Comparison of ENCODE assay signal across 9 mouse cellular contexts in the genomic region with DNA sequence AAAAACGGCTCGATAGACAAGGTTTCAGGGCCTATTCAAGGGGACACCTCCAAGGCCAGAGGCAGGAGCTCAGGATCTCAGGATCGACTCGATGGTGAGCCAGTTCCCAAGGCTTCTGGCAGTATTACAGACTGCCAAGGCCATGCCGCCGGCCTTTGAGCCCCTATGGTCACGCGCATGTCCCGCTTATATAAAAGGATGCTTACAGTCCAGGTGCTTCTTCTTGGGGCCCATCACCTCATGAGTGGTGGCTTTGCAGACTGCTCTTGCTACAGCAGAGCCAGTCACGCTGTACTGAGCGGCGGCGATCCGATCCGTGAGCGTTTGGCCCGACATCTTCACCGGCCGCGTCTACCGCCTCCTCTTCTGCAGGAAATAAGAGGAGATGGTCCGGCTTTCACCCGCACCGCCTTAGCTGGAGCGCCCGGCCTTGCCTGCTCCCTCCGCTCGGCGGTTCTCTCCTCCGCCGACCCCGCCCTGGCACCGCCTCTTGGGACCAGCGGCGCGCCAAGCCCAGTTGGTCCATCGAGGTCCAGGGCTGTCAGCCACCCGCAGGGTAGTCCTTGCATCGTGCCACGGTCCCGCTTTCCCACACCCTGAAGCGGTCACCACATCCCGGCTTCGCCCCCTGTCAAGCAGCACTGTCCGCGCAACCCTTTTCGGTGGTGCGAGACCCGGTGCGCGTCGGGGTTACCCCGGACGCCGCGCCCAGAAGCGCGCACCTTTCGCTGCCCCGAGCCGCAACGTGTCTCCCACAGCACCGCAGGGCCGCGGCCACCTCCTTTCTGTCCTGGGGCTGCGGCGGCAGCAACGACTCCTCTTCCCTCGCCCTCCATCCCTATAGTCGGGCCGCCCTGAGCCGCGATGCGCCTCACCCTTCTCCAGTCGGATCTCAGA. TPM values are rescaled to one million over a fixed set of nuclear protein-coding genes. Genes with fewer than 3 reads are reported as not detected.
DNase-seq lines count a peak whose midpoint lies in the region; ATAC-seq and TF ChIP-seq lines count a peak whose summit lies in the region.
"Had no signal": no experiment of that assay in that cellular context is flagged by ENCODE, and none has a peak within 500 bp of the region (broad histone marks: within the 10 kb centered on the region; RNA-seq: fewer than 3 reads in every experiment).

No protein-coding gene starts in this region.

- ATAC-seq in lung, embryonic 14.5 days (ENCODE audit: insufficient read depth), result peak; percentile 81
- ATAC-seq in hindbrain, embryonic 16.5 days, result peak; percentile 43
- peak; percentile 49 for ATAC-seq in neural tube, embryonic 12.5 days (ENCODE audit: low FRiP score, low read depth)

- no peak for TF ChIP-seq POLR2A in lung, adult 2 months (IDR thresholded peaks at IDR 0.05; ENCODE audit: borderline replicate concordance, extremely low read depth, low read depth, low read length)
- no peak for TF ChIP-seq POLR2A in bone marrow macrophage, adult 2 months (IDR thresholded peaks at IDR 0.05; ENCODE audit: borderline replicate concordance, low read depth, low read length)

- peak; percentile 35 for DNase-seq in lung, embryonic 14.5 days
- DNase-seq in lung, adult 2 months, result no peak
- DNase-seq in forebrain, embryonic 10.5 days (ENCODE audit: extremely low spot score, low spot score), result peak; percentile 45
- DNase-seq in left cerebral cortex, postnatal 36 days (ENCODE audit: low spot score in 2 of 2), result peak; percentile 64 to 74
- no peak for DNase-seq in spleen, postnatal 10 days (ENCODE audit: low spot score in 2 of 2)

- peak overlapping the region; percentile 64 for H3K4me3 ChIP-seq in lung, embryonic 14.5 days (ENCODE audit: low read depth, low read length)
- H3K4me3 ChIP-seq in lung, adult 2 months (replicated peaks; ENCODE audit: extremely low read depth, low read depth, low read length), result no peak overlapping the region
- peak overlapping the region; percentile 57 for H3K4me3 ChIP-seq in bone marrow macrophage, adult 2 months (ENCODE audit: insufficient read depth, low read length)
- peak overlapping the region; percentile 80 for H3K4me3 ChIP-seq in forebrain, embryonic 10.5 days
- H3K4me3 ChIP-seq in hindbrain, embryonic 16.5 days (ENCODE audit: low read length), result peak overlapping the region; percentile 85
- peak overlapping the region; percentile 76 for H3K4me3 ChIP-seq in neural tube, embryonic 12.5 days

- H3K4me1 ChIP-seq in lung, embryonic 14.5 days (ENCODE audit: insufficient read depth), result no peaks in the 10 kb centered on the region
- no peaks in the 10 kb centered on the region for H3K4me1 ChIP-seq in lung, adult 2 months (ENCODE audit: control insufficient read depth, insufficient read depth, low read length)
- no peaks in the 10 kb centered on the region for H3K4me1 ChIP-seq in bone marrow macrophage, adult 2 months (ENCODE audit: control insufficient read depth, insufficient read depth, low read length)
- peaks cover 23% of the 10 kb centered on the region for H3K4me1 ChIP-seq in forebrain, embryonic 10.5 days
- peaks cover 12% of the 10 kb centered on the region for H3K4me1 ChIP-seq in hindbrain, embryonic 16.5 days (ENCODE audit: control insufficient read depth, insufficient read depth, low read depth, low read length)
- H3K4me1 ChIP-seq in neural tube, embryonic 12.5 days, result no peaks in the 10 kb centered on the region; the same call in 1 of the 2 replicates

- no peaks in the 10 kb centered on the region for H3K9me3 ChIP-seq in lung, embryonic 14.5 days (ENCODE audit: low read depth, low read length)
- no peaks in the 10 kb centered on the region for H3K9me3 ChIP-seq in forebrain, embryonic 10.5 days
- no peaks in the 10 kb centered on the region for H3K9me3 ChIP-seq in hindbrain, embryonic 16.5 days (ENCODE audit: control insufficient read depth, low read length)
- H3K9me3 ChIP-seq in neural tube, embryonic 12.5 days, result no peaks in the 10 kb centered on the region

- H3K27me3 ChIP-seq in lung, embryonic 14.5 days (ENCODE audit: insufficient read depth, low read length), result peaks cover 52% of the 10 kb centered on the region
- H3K27me3 ChIP-seq in forebrain, embryonic 10.5 days (ENCODE audit: poor library complexity, severe bottlenecking), result peaks cover 61% of the 10 kb centered on the region
- H3K27me3 ChIP-seq in hindbrain, embryonic 16.5 days (replicated peaks; ENCODE audit: control insufficient read depth, insufficient read depth, low read length), result no peaks in the 10 kb centered on the region
- H3K27me3 ChIP-seq in neural tube, embryonic 12.5 days (replicated peaks), result peaks cover 10% of the 10 kb centered on the region

- WGBS in lung, embryonic 14.5 days, result under 1% methylated on average over 74 of the region's 75 CpGs
- 1% methylated on average over 75 of the region's 75 CpGs for WGBS in lung, adult 2 months
- WGBS in forebrain, embryonic 10.5 days, result under 1% methylated on average over 75 of the region's 75 CpGs
- under 1% methylated on average over 61 of the region's 75 CpGs for WGBS in hindbrain, embryonic 16.5 days
- under 1% methylated on average over 75 of the region's 75 CpGs for WGBS in neural tube, embryonic 12.5 days

- intact Hi-C loops in left cerebral cortex, postnatal 36 days (cut with DNase I), result loop anchor here (2.0 kb wide), 1 partner anchor 141 kb away; no protein-coding TSS in a partner anchor

- peak overlapping the region; percentile 99 for H3K4me2 ChIP-seq in lung, embryonic 14.5 days
- peak overlapping the region; percentile 75 for H3K4me2 ChIP-seq in hindbrain, embryonic 16.5 days (ENCODE audit: low read length)
- H3K4me2 ChIP-seq in neural tube, embryonic 12.5 days (replicated peaks), result peak overlapping the region; percentile 87

- TF ChIP-seq CTCF in lung, embryonic 14.5 days (IDR thresholded peaks at IDR 0.05; ENCODE audit: low read depth), result no peak
- TF ChIP-seq CTCF in lung, adult 2 months (IDR thresholded peaks at IDR 0.05; ENCODE audit: insufficient read depth, low read length), result no peak
- TF ChIP-seq CTCF in bone marrow macrophage, adult 2 months (IDR thresholded peaks at IDR 0.05; ENCODE audit: low read depth, low read length), result no peak

- H3K27ac ChIP-seq in lung, embryonic 14.5 days (ENCODE audit: low read depth), result no peak overlapping the region
- H3K27ac ChIP-seq in bone marrow macrophage, adult 2 months (ENCODE audit: insufficient read depth, low read depth, low read length), result no peak overlapping the region
- H3K27ac ChIP-seq in forebrain, embryonic 10.5 days, result peak overlapping the region; percentile 82
- H3K27ac ChIP-seq in hindbrain, embryonic 16.5 days (ENCODE audit: low read depth, low read length), result peak overlapping the region; percentile 97
- peak overlapping the region; percentile 63 for H3K27ac ChIP-seq in neural tube, embryonic 12.5 days

- H3K9ac ChIP-seq in lung, embryonic 14.5 days, result peak overlapping the region; percentile 44
- peak overlapping the region; percentile 94 for H3K9ac ChIP-seq in hindbrain, embryonic 16.5 days (ENCODE audit: low read depth, low read length)
- peak overlapping the region; percentile 77 for H3K9ac ChIP-seq in neural tube, embryonic 12.5 days

- H3K36me3 ChIP-seq in lung, embryonic 14.5 days (ENCODE audit: insufficient read depth), result no peaks in the 10 kb centered on the region
- H3K36me3 ChIP-seq in forebrain, embryonic 10.5 days (replicated peaks), result no peaks in the 10 kb centered on the region
- H3K36me3 ChIP-seq in hindbrain, embryonic 16.5 days (ENCODE audit: control insufficient read depth, insufficient read depth, low read length), result no peaks in the 10 kb centered on the region
- no peaks in the 10 kb centered on the region for H3K36me3 ChIP-seq in neural tube, embryonic 12.5 days

RNA-seq across cellular contexts. Expression of gene Snap91, which starts 1.0 kb away (rescaled TPM):
- polyA plus RNA-seq in lung, embryonic 14.5 days (2014; fragmentation: Nextera tagmentation; extraction: Ambion mirVana), result 1.1 and 2.8 TPM in 2 replicates
- polyA plus RNA-seq in lung, adult 2 months (2012; rRNA removed), result 0.18 and 0.20 TPM in 2 replicates
- polyA plus RNA-seq in bone marrow macrophage, adult 2 months (2012; ENCODE audit: insufficient read depth, insufficient read length, missing spikeins), result not detected in 2 replicates
- polyA plus RNA-seq in forebrain, embryonic 10.5 days (2016; fragmentation: Nextera tagmentation; extraction: Ambion mirVana), result 2.0 and 2.6 TPM in 2 replicates
- 168 and 197 TPM in 2 replicates for polyA plus RNA-seq in hindbrain, embryonic 16.5 days (2015; fragmentation: Nextera tagmentation; extraction: Ambion mirVana)
- 100 to 1,000 TPM; 376 to 425 TPM for total RNA-seq in left cerebral cortex, postnatal 36 days (2021)
- polyA plus RNA-seq in neural tube, embryonic 12.5 days (2016; fragmentation: Nextera tagmentation; extraction: Ambion mirVana), result 69.1 and 69.5 TPM in 2 replicates
- total RNA-seq: MEL had no signal

Comparison
In these comparisons a context has a peak if more than half of its experiments do, and no peak if none do; other contexts are left out.
1. DNase-seq: peak in lung, embryonic 14.5 days (single experiment), forebrain, embryonic 10.5 days (single experiment) and left cerebral cortex, postnatal 36 days (2 of 2); none in lung, adult 2 months (single experiment) and spleen, postnatal 10 days (0 of 2).
2. H3K27ac ChIP-seq: peak in forebrain, embryonic 10.5 days (single experiment), hindbrain, embryonic 16.5 days (single experiment) and neural tube, embryonic 12.5 days (single experiment); none in lung, embryonic 14.5 days (single experiment) and bone marrow macrophage, adult 2 months (single experiment).
3. H3K9ac ChIP-seq: peak in every context shown above with its lines; median percentile 94 in hindbrain, embryonic 16.5 days; 77 in neural tube, embryonic 12.5 days; 44 in lung, embryonic 14.5 days.
4. RNA of gene Snap91, which starts 1.0 kb away (polyA plus RNA-seq): 168 to 197 TPM in hindbrain, embryonic 16.5 days and 69.1 to 69.5 TPM in neural tube, embryonic 12.5 days; 2.0 to 2.6 TPM in forebrain, embryonic 10.5 days, 1.1 to 2.8 TPM in lung, embryonic 14.5 days, 0.18 to 0.20 TPM in lung, adult 2 months and not detected in bone marrow macrophage, adult 2 months; every median in the first group is over 10 times any median in the second.
5. Peak in every context shown above with its lines, with median percentiles within 50 percentile points of each other: ATAC-seq and H3K4me2 ChIP-seq.